ENCODE assay signal across 8 mouse cellular contexts in genomic region chr11:70029829-70030550, GRCm38 (mm10). TPM values are rescaled to one million over a fixed set of nuclear protein-coding genes. Genes with fewer than 3 reads are reported as not detected.
A peak's percentile ranks its signal among the peaks of the same experiment; 100 is the strongest.
DNase-seq lines count a peak whose midpoint lies in the region; ATAC-seq and TF ChIP-seq lines count a peak whose summit lies in the region.

No protein-coding gene starts in this region.

- H3K9me3 ChIP-seq in heart, embryonic 16.5 days (replicated peaks; ENCODE audit: control insufficient read depth, low read length): no peaks in the 10 kb centered on the region
- H3K9me3 ChIP-seq in hindbrain, embryonic 11.5 days (ENCODE audit: control insufficient read depth, low read length): no peaks in the 10 kb centered on the region
- no peaks in the 10 kb centered on the region for H3K9me3 ChIP-seq in midbrain, embryonic 14.5 days (ENCODE audit: control insufficient read depth, low read length)

- peaks cover 3% of the 10 kb centered on the region; the same call in 1 of the 2 replicates for H3K36me3 ChIP-seq in heart, embryonic 16.5 days (ENCODE audit: control insufficient read depth, insufficient read depth)
- H3K36me3 ChIP-seq in heart, adult 2 months (ENCODE audit: control insufficient read depth, insufficient read depth, low read length): no peaks in the 10 kb centered on the region
- H3K36me3 ChIP-seq in hindbrain, embryonic 11.5 days (ENCODE audit: control insufficient read depth, insufficient read depth, low read length): peaks cover 10% of the 10 kb centered on the region
- peaks cover 42% of the 10 kb centered on the region for H3K36me3 ChIP-seq in midbrain, embryonic 14.5 days (ENCODE audit: control insufficient read depth, insufficient read depth, low read length)

- peak overlapping the region; percentile 62 for H3K4me2 ChIP-seq in heart, embryonic 16.5 days (ENCODE audit: low read depth, low read length)
- peak overlapping the region; percentile 58 for H3K4me2 ChIP-seq in hindbrain, embryonic 11.5 days (replicated peaks; ENCODE audit: low read depth, low read length)
- H3K4me2 ChIP-seq in midbrain, embryonic 14.5 days (ENCODE audit: low read length): peak overlapping the region; percentile 72

- TF ChIP-seq EP300 in heart, adult 2 months (IDR thresholded peaks at IDR 0.05; ENCODE audit: insufficient read depth, low read depth, low read length): no peak

- ATAC-seq in heart, embryonic 16.5 days (replicated peaks; ENCODE audit: extremely low read depth, insufficient read depth, low FRiP score): no peak; the same call in 1 of the 2 replicates
- ATAC-seq in hindbrain, embryonic 11.5 days (ENCODE audit: low FRiP score): peak; percentile 48
- ATAC-seq in midbrain, embryonic 14.5 days (ENCODE audit: low FRiP score, low TSS enrichment): peak; percentile 54

- intact Hi-C loops in heart, adult 2 months (cut with DNase I): no loop called here
- intact Hi-C loops in left cerebral cortex, postnatal 10 days (cut with DNase I): no loop called here

- H3K9ac ChIP-seq in heart, embryonic 16.5 days (ENCODE audit: low read length): no peak overlapping the region
- no peak overlapping the region for H3K9ac ChIP-seq in heart, adult 2 months (ENCODE audit: low read depth, low read length)
- peak overlapping the region; percentile 57 for H3K9ac ChIP-seq in hindbrain, embryonic 11.5 days (ENCODE audit: low read depth, low read length)
- peak overlapping the region; percentile 44 for H3K9ac ChIP-seq in midbrain, embryonic 14.5 days (replicated peaks; ENCODE audit: low read length)

- no peaks in the 10 kb centered on the region; the same call in 1 of the 2 replicates for H3K27me3 ChIP-seq in heart, embryonic 16.5 days (ENCODE audit: control insufficient read depth, insufficient read depth, low read length)
- 0 out of 2 replicates have a peak, but pooled peaks cover 2% of the 10 kb centered on the region for H3K27me3 ChIP-seq in heart, adult 2 months (ENCODE audit: control insufficient read depth, insufficient read depth, low read length)
- H3K27me3 ChIP-seq in hindbrain, embryonic 11.5 days (ENCODE audit: control insufficient read depth, insufficient read depth, low read length): no peaks in the 10 kb centered on the region
- H3K27me3 ChIP-seq in midbrain, embryonic 14.5 days (ENCODE audit: control insufficient read depth, insufficient read depth, low read length): no peaks in the 10 kb centered on the region

- H3K4me3 ChIP-seq in heart, embryonic 16.5 days (ENCODE audit: low read length): no peak overlapping the region
- no peak overlapping the region for H3K4me3 ChIP-seq in heart, adult 2 months
- no peak overlapping the region for H3K4me3 ChIP-seq in bone marrow, adult 2 months (replicated peaks; ENCODE audit: control insufficient read depth, low read depth, low read length)
- peak overlapping the region; percentile 32 for H3K4me3 ChIP-seq in hindbrain, embryonic 11.5 days (ENCODE audit: low read depth, low read length)
- peak overlapping the region; percentile 36 for H3K4me3 ChIP-seq in midbrain, embryonic 14.5 days (replicated peaks; ENCODE audit: low read depth, low read length)

- 51% methylated on average over 11 of the region's 11 CpGs for WGBS in heart, embryonic 16.5 days
- WGBS in heart, adult 2 months: 51% methylated on average over 11 of the region's 11 CpGs
- 53% methylated on average over 11 of the region's 11 CpGs for WGBS in bone marrow, adult 2 months
- 31% methylated on average over 11 of the region's 11 CpGs for WGBS in hindbrain, embryonic 11.5 days
- WGBS in midbrain, embryonic 14.5 days: 21% methylated on average over 10 of the region's 11 CpGs

- no peak for TF ChIP-seq CTCF in heart, adult 2 months (IDR thresholded peaks at IDR 0.05)
- no peak for TF ChIP-seq CTCF in bone marrow, adult 2 months (IDR thresholded peaks at IDR 0.05; ENCODE audit: control insufficient read depth, insufficient read depth, low read length)

- no peak for TF ChIP-seq POLR2A in heart, adult 2 months (IDR thresholded peaks at IDR 0.05; ENCODE audit: insufficient read depth, low read depth, low read length)
- no peak for TF ChIP-seq POLR2A in bone marrow, adult 2 months (IDR thresholded peaks at IDR 0.05; ENCODE audit: borderline replicate concordance, control insufficient read depth, low read depth, low read length)

- H3K4me1 ChIP-seq in heart, embryonic 16.5 days (ENCODE audit: control insufficient read depth, insufficient read depth, low read length): peaks cover 27% of the 10 kb centered on the region
- peaks cover 2% of the 10 kb centered on the region for H3K4me1 ChIP-seq in heart, adult 2 months (ENCODE audit: control insufficient read depth, insufficient read depth, low read length)
- no peaks in the 10 kb centered on the region; the same call in 1 of the 2 replicates for H3K4me1 ChIP-seq in bone marrow, adult 2 months (ENCODE audit: control insufficient read depth, insufficient read depth, low read length)
- H3K4me1 ChIP-seq in hindbrain, embryonic 11.5 days (replicated peaks; ENCODE audit: control insufficient read depth, insufficient read depth, low read length): peaks cover 31% of the 10 kb centered on the region
- H3K4me1 ChIP-seq in midbrain, embryonic 14.5 days (ENCODE audit: control insufficient read depth, insufficient read depth, low read length): peaks cover 48% of the 10 kb centered on the region

- no peak for DNase-seq in heart, adult 2 months
- no peak for DNase-seq in hindbrain, embryonic 11.5 days (ENCODE audit: low spot score)
- DNase-seq in midbrain, embryonic 14.5 days: no peak
- no peak for DNase-seq in urinary bladder, postnatal 36 days (ENCODE audit: low spot score in 2 of 2)
- no peak for DNase-seq in left cerebral cortex, postnatal 10 days (ENCODE audit: extremely low spot score in 1 of 2, low spot score in 2 of 2)
- no peak for DNase-seq in layer of hippocampus, postnatal 10 days (ENCODE audit: low spot score in 2 of 2)

- H3K79me2 ChIP-seq in heart, adult 2 months (replicated peaks; ENCODE audit: control insufficient read depth, insufficient read depth, low read length): no peaks in the 10 kb centered on the region

- H3K27ac ChIP-seq in heart, embryonic 16.5 days (ENCODE audit: low read length): 0 out of 2 replicates have a peak overlapping the region, but pooled peaks have one; percentile 12
- H3K27ac ChIP-seq in heart, adult 2 months: no peak overlapping the region; the same call in 1 of the 2 replicates
- H3K27ac ChIP-seq in bone marrow, adult 2 months (ENCODE audit: control insufficient read depth, insufficient read depth, low read depth, low read length, poor library complexity): peak overlapping the region; percentile 24; the same call in 1 of the 2 replicates
- H3K27ac ChIP-seq in hindbrain, embryonic 11.5 days (ENCODE audit: low read depth, low read length): peak overlapping the region; percentile 92
- H3K27ac ChIP-seq in midbrain, embryonic 14.5 days (replicated peaks; ENCODE audit: low read depth, low read length): peak overlapping the region; percentile 96

RNA-seq across cellular contexts. Expression of gene Dlg4, which starts 13.2 kb away (rescaled TPM):
- polyA plus RNA-seq in heart, embryonic 16.5 days (2015; fragmentation: Nextera tagmentation; extraction: Ambion mirVana): 4.6 and 4.7 TPM in 2 replicates
- 1 to 10 TPM; 5.2 to 5.7 TPM for total RNA-seq in heart, adult 2 months (2021)
- 6.9 and 9.8 TPM in 2 replicates for polyA plus RNA-seq in heart, adult 2 months (2012; rRNA removed)
- polyA plus RNA-seq in bone marrow, adult 2 months (2011; ENCODE audit: insufficient read depth, insufficient read length, low replicate concordance, missing spikeins): 5.4 and 19.4 TPM in 2 replicates
- 13.2 and 18.7 TPM in 2 replicates for polyA plus RNA-seq in hindbrain, embryonic 11.5 days (2014; fragmentation: Nextera tagmentation; extraction: Ambion mirVana)
- polyA plus RNA-seq in midbrain, embryonic 14.5 days (2014; fragmentation: Nextera tagmentation; extraction: Ambion mirVana): 33.1 and 41.0 TPM in 2 replicates
- total RNA-seq in left cerebral cortex, postnatal 10 days (2021): 100 to 1,000 TPM; 871 to 875 TPM
- total RNA-seq in layer of hippocampus, postnatal 10 days (2021): 100 to 1,000 TPM; 705 to 717 TPM

RNA-seq across cellular contexts. Expression of gene Acadvl, which starts 14.8 kb away (rescaled TPM):
- polyA plus RNA-seq in heart, embryonic 16.5 days (2015; fragmentation: Nextera tagmentation; extraction: Ambion mirVana): 276 and 298 TPM in 2 replicates
- total RNA-seq in heart, adult 2 months (2021): 1,000 to 10,000 TPM; 1,139 to 1,355 TPM
- polyA plus RNA-seq in heart, adult 2 months (2012; rRNA removed): 701 and 889 TPM in 2 replicates
- 26.3 and 28.9 TPM in 2 replicates for polyA plus RNA-seq in bone marrow, adult 2 months (2011; ENCODE audit: insufficient read depth, insufficient read length, low replicate concordance, missing spikeins)
- polyA plus RNA-seq in hindbrain, embryonic 11.5 days (2014; fragmentation: Nextera tagmentation; extraction: Ambion mirVana): 45.1 and 52.1 TPM in 2 replicates
- polyA plus RNA-seq in midbrain, embryonic 14.5 days (2014; fragmentation: Nextera tagmentation; extraction: Ambion mirVana): 43.2 and 49.6 TPM in 2 replicates
- total RNA-seq in left cerebral cortex, postnatal 10 days (2021): 10 to 100 TPM; 44.8 to 48.0 TPM
- 10 to 100 TPM; 55.7 to 57.6 TPM for total RNA-seq in layer of hippocampus, postnatal 10 days (2021)

RNA-seq across cellular contexts. Expression of gene Asgr1, which starts 23.9 kb away (rescaled TPM):
- polyA plus RNA-seq in heart, embryonic 16.5 days (2015; fragmentation: Nextera tagmentation; extraction: Ambion mirVana): not detected in 2 replicates
- total RNA-seq in heart, adult 2 months (2021): not detected
- 0.50 TPM in 1 of 2 replicates, not detected in the other for polyA plus RNA-seq in heart, adult 2 months (2012; rRNA removed)
- 1.4 and 3.5 TPM in 2 replicates for polyA plus RNA-seq in bone marrow, adult 2 months (2011; ENCODE audit: insufficient read depth, insufficient read length, low replicate concordance, missing spikeins)
- 0.29 and 0.40 TPM in 2 replicates for polyA plus RNA-seq in hindbrain, embryonic 11.5 days (2014; fragmentation: Nextera tagmentation; extraction: Ambion mirVana)
- 0.26 and 1.4 TPM in 2 replicates for polyA plus RNA-seq in midbrain, embryonic 14.5 days (2014; fragmentation: Nextera tagmentation; extraction: Ambion mirVana)
- total RNA-seq in left cerebral cortex, postnatal 10 days (2021): 1 to 10 TPM; 1.4 to 1.5 TPM
- total RNA-seq in layer of hippocampus, postnatal 10 days (2021): 1 to 10 TPM; 1.2 to 1.3 TPM

RNA-seq across cellular contexts. Expression of gene Dvl2, which starts 29.6 kb away (rescaled TPM):
- 17.1 and 19.2 TPM in 2 replicates for polyA plus RNA-seq in heart, embryonic 16.5 days (2015; fragmentation: Nextera tagmentation; extraction: Ambion mirVana)
- total RNA-seq in heart, adult 2 months (2021): 1 to 10 TPM; 4.1 to 4.9 TPM
- polyA plus RNA-seq in heart, adult 2 months (2012; rRNA removed): 6.1 and 7.4 TPM in 2 replicates
- 4.4 and 12.8 TPM in 2 replicates for polyA plus RNA-seq in bone marrow, adult 2 months (2011; ENCODE audit: insufficient read depth, insufficient read length, low replicate concordance, missing spikeins)
- 24.6 and 27.2 TPM in 2 replicates for polyA plus RNA-seq in hindbrain, embryonic 11.5 days (2014; fragmentation: Nextera tagmentation; extraction: Ambion mirVana)
- 22.9 and 23.0 TPM in 2 replicates for polyA plus RNA-seq in midbrain, embryonic 14.5 days (2014; fragmentation: Nextera tagmentation; extraction: Ambion mirVana)
- 10 to 100 TPM; 27.5 to 30.3 TPM for total RNA-seq in left cerebral cortex, postnatal 10 days (2021)
- 10 to 100 TPM; 26.1 to 38.9 TPM for total RNA-seq in layer of hippocampus, postnatal 10 days (2021)

RNA-seq across cellular contexts. Expression of gene Phf23, which starts 34.4 kb away (rescaled TPM):
- polyA plus RNA-seq in heart, embryonic 16.5 days (2015; fragmentation: Nextera tagmentation; extraction: Ambion mirVana): 42.0 and 43.9 TPM in 2 replicates
- total RNA-seq in heart, adult 2 months (2021): 10 to 100 TPM; 18.1 to 22.8 TPM
- 11.5 and 17.6 TPM in 2 replicates for polyA plus RNA-seq in heart, adult 2 months (2012; rRNA removed)
- polyA plus RNA-seq in bone marrow, adult 2 months (2011; ENCODE audit: insufficient read depth, insufficient read length, low replicate concordance, missing spikeins): 26.8 and 72.4 TPM in 2 replicates
- polyA plus RNA-seq in hindbrain, embryonic 11.5 days (2014; fragmentation: Nextera tagmentation; extraction: Ambion mirVana): 56.7 and 57.5 TPM in 2 replicates
- polyA plus RNA-seq in midbrain, embryonic 14.5 days (2014; fragmentation: Nextera tagmentation; extraction: Ambion mirVana): 41.3 and 48.9 TPM in 2 replicates
- 10 to 100 TPM; 35.2 to 38.6 TPM for total RNA-seq in left cerebral cortex, postnatal 10 days (2021)
- 10 to 100 TPM; 40.1 to 43.7 TPM for total RNA-seq in layer of hippocampus, postnatal 10 days (2021)

Comparison
In these comparisons a context has a peak if more than half of its experiments do, and no peak if none do; other contexts are left out.
1. H3K4me3 ChIP-seq: peak in hindbrain, embryonic 11.5 days (single experiment) and midbrain, embryonic 14.5 days (single experiment); none in heart, embryonic 16.5 days (single experiment), heart, adult 2 months (single experiment) and bone marrow, adult 2 months (single experiment).
2. H3K9ac ChIP-seq: peak in hindbrain, embryonic 11.5 days (single experiment) and midbrain, embryonic 14.5 days (single experiment); none in heart, embryonic 16.5 days (single experiment) and heart, adult 2 months (single experiment).
3. Peak in every context shown above with its lines, with median percentiles within 50 percentile points of each other: H3K4me2 ChIP-seq.